Mouse (Mus musculus) bone marrow, adult 2 months (tissue): ENCODE results near the gene Fbh1.

ENCODE experiments used
- CTCF ChIP-seq: fragments of 200-500 bp; IDR thresholded peaks from 2 replicates; pipeline ENCODE4 v1.5.1; 2011; ENCODE audit warnings: low read length, control low read depth; ENCODE audit not compliant: control insufficient read depth, insufficient read depth
- POLR2A ChIP-seq: fragments of 200-500 bp; IDR thresholded peaks from 2 replicates; pipeline ENCODE4 v1.6.1; 2011; ENCODE audit warnings: low read depth, mild to moderate bottlenecking, control low read depth, low read length, borderline replicate concordance; ENCODE audit not compliant: control insufficient read depth

- no peak for TF ChIP-seq POLR2A
- no peak for TF ChIP-seq CTCF
Observed at GRCm38 (mm10) chr2:11738794-11739193, 38.6 kb downstream of the Fbh1 start.
